Mouse (Mus musculus): ENCODE measurements around the gene Slc35e3.
"Not testable (repeated sequence)": the region's sequence is repeated elsewhere in the genome, so short reads cannot be mapped to it uniquely, and the experiment has no call there.

Slc35e3 gene

GRCm38 (mm10) chr10:117732962-117733592 is 13.1 kb downstream of the Slc35e3 start:
- DNase-seq (ENCODE audit: inconsistent ontology term), result no peak

GRCm38 (mm10) chr10:117732184-117732583 is 14.0 kb downstream of the Slc35e3 start:
- no peak for DNase-seq (ENCODE audit: inconsistent ontology term)

GRCm38 (mm10) chr10:117731244-117732101 is 14.7 kb downstream of the Slc35e3 start:
- peak; percentile 59 for DNase-seq (ENCODE audit: inconsistent ontology term)

GRCm38 (mm10) chr10:117730637-117731203 is 15.4 kb downstream of the Slc35e3 start:
- no peak for DNase-seq (ENCODE audit: inconsistent ontology term)

- no peak for DNase-seq (ENCODE audit: inconsistent ontology term)
These were observed 16.0 kb downstream of the Slc35e3 start for GRCm38 (mm10) chr10:117730140-117730539.

- no peak for DNase-seq (ENCODE audit: inconsistent ontology term)
These were observed 16.9 kb downstream of the Slc35e3 start for GRCm38 (mm10) chr10:117729139-117729814.

- no peak for DNase-seq (ENCODE audit: inconsistent ontology term)
These were observed 17.6 kb downstream of the Slc35e3 start for GRCm38 (mm10) chr10:117728574-117728973.

- no peak for DNase-seq (ENCODE audit: inconsistent ontology term)
These were observed 18.6 kb downstream of the Slc35e3 start for GRCm38 (mm10) chr10:117727518-117728110.

GRCm38 (mm10) chr10:117726888-117727385 is 19.2 kb downstream of the Slc35e3 start:
- DNase-seq (ENCODE audit: inconsistent ontology term), result no peak

- DNase-seq (ENCODE audit: inconsistent ontology term), result no peak
These were observed 19.8 kb downstream of the Slc35e3 start for GRCm38 (mm10) chr10:117726350-117726749.

GRCm38 (mm10) chr10:117725671-117726070 is 20.5 kb downstream of the Slc35e3 start:
- no peak for DNase-seq (ENCODE audit: inconsistent ontology term)

GRCm38 (mm10) chr10:117724804-117725361 is 21.3 kb downstream of the Slc35e3 start:
- DNase-seq (ENCODE audit: inconsistent ontology term), result no peak

GRCm38 (mm10) chr10:117724136-117724718 is 21.9 kb downstream of the Slc35e3 start:
- DNase-seq (ENCODE audit: inconsistent ontology term), result no peak

- peak; percentile 39 for DNase-seq (ENCODE audit: inconsistent ontology term)
These were observed 27.7 kb downstream of the Slc35e3 start for GRCm38 (mm10) chr10:117718161-117719119.

- peak; percentile 99 for DNase-seq (ENCODE audit: inconsistent ontology term)
These were observed 28.6 kb downstream of the Slc35e3 start for GRCm38 (mm10) chr10:117717583-117717982.

GRCm38 (mm10) chr10:117716686-117717085 is 29.5 kb downstream of the Slc35e3 start:
- no peak for DNase-seq (ENCODE audit: inconsistent ontology term)

GRCm38 (mm10) chr10:117715654-117716053 is 30.5 kb downstream of the Slc35e3 start:
- not testable (repeated sequence) for DNase-seq (ENCODE audit: inconsistent ontology term)

- no peak for DNase-seq (ENCODE audit: inconsistent ontology term)
These were observed 31.2 kb downstream of the Slc35e3 start for GRCm38 (mm10) chr10:117714928-117715500.

GRCm38 (mm10) chr10:117714048-117714545 is 32.1 kb downstream of the Slc35e3 start:
- DNase-seq (ENCODE audit: inconsistent ontology term), result no peak
